Mouse (Mus musculus) small intestine, adult 2 months (tissue): ENCODE data around the gene Fam78b.

Source experiments
- CTCF ChIP-seq: fragments of 200-500 bp; IDR thresholded peaks from 2 replicates; pipeline ENCODE4 v1.5.1; 2012; ENCODE audit warnings: low read depth, mild to moderate bottlenecking, control low read depth, inconsistent platforms, low read length, moderate library complexity, mixed read lengths; ENCODE audit not compliant: insufficient replicate concordance, insufficient read length; ENCODE audit errors: extremely low read depth
- POLR2A ChIP-seq: fragments of 200-500 bp; IDR thresholded peaks from 2 replicates; pipeline ENCODE4 v1.6.1; 2012; ENCODE audit warnings: low read depth, mild to moderate bottlenecking, control low read depth, inconsistent platforms, low read length, moderate library complexity

DNA sequence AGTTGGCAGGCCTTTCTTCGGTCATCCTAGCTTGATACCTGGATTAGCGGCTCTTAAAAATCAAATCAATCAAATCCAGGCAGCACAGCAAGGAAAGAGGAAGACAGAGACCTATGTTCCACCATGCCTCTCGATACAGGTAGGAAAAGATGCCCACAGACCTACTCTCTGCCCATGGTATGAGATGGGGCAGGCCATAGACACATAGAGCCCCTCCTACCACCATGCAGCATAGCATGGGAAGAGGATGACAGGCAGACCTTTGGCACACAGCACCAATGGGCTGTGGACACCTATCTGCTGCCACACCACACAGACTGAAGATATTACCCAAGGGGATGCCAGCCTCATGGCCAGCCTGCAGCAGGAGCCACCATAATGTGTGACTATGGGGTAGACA, 124.7 kb downstream of the Fam78b start:
- TF ChIP-seq CTCF (no peak), POLR2A (no peak)
